In genomic region chr6:145115476-145116097, GRCm38 (mm10) we compare ENCODE assay signal across 9 mouse cellular contexts. TPM values are rescaled to one million over a fixed set of nuclear protein-coding genes. Genes with fewer than 3 reads are reported as not detected.
A peak's percentile ranks its signal among the peaks of the same experiment; 100 is the strongest.
DNase-seq lines count a peak whose midpoint lies in the region; ATAC-seq and TF ChIP-seq lines count a peak whose summit lies in the region.
"Had no signal": no experiment of that assay in that cellular context is flagged by ENCODE, and none has a peak within 500 bp of the region (broad histone marks: within the 10 kb centered on the region; RNA-seq: fewer than 3 reads in every experiment).

Gene Lrmp, plus strand, starts transcription at chr6:145115653.

- H3K4me2 ChIP-seq in forebrain, embryonic 15.5 days (replicated peaks): no peak within 1 kb of the TSS
- H3K4me2 ChIP-seq in lung, postnatal 0 days (replicated peaks; ENCODE audit: low read depth, low read length): no peak within 1 kb of the TSS
- H3K4me2 ChIP-seq: embryonic facial prominence, embryonic 13.5 days had no signal

- H3K27ac ChIP-seq in spleen, adult 2 months (ENCODE audit: insufficient read depth, low read length): peak within 1 kb of the TSS; percentile 65
- peak within 1 kb of the TSS; percentile 31 for H3K27ac ChIP-seq in forebrain, embryonic 15.5 days (replicated peaks)
- H3K27ac ChIP-seq in lung, postnatal 0 days (ENCODE audit: low read length): no peak within 1 kb of the TSS
- H3K27ac ChIP-seq: embryonic facial prominence, embryonic 13.5 days had no signal

- no peaks in the 10 kb centered on the region for H3K9me3 ChIP-seq in forebrain, embryonic 15.5 days
- H3K9me3 ChIP-seq in lung, postnatal 0 days (ENCODE audit: low read length): no peaks in the 10 kb centered on the region
- H3K9me3 ChIP-seq: embryonic facial prominence, embryonic 13.5 days had no signal

- DNase-seq in spleen, adult 2 months (ENCODE audit: low read depth in 1 of 2, low spot score in 2 of 2): peak; percentile 62 to 78
- no peak for DNase-seq in spleen, postnatal 14 days (ENCODE audit: low spot score in 2 of 2)
- DNase-seq in lung, postnatal 0 days (ENCODE audit: low spot score): peak; percentile 29
- DNase-seq in thymus, postnatal 14 days: peak; percentile 59
- no peak for DNase-seq in frontal cortex, postnatal 14 days (ENCODE audit: low spot score in 2 of 2)
- no peak for DNase-seq in right cerebral cortex, postnatal 14 days
- DNase-seq in cerebellum, postnatal 36 days: no peak

- WGBS in spleen, adult 2 months: 34% methylated on average over 6 of the region's 6 CpGs
- WGBS in forebrain, embryonic 15.5 days: 65% methylated on average over 6 of the region's 6 CpGs
- 64% methylated on average over 6 of the region's 6 CpGs for WGBS in lung, postnatal 0 days

- H3K36me3 ChIP-seq in spleen, adult 2 months (ENCODE audit: control insufficient read depth, insufficient read depth, low read length): no peaks in the 10 kb centered on the region
- H3K36me3 ChIP-seq in forebrain, embryonic 15.5 days: no peaks in the 10 kb centered on the region
- no peaks in the 10 kb centered on the region for H3K36me3 ChIP-seq in lung, postnatal 0 days (ENCODE audit: insufficient read depth, low read length)
- H3K36me3 ChIP-seq: embryonic facial prominence, embryonic 13.5 days had no signal

- H3K4me1 ChIP-seq in spleen, adult 2 months (ENCODE audit: control insufficient read depth, insufficient read depth, insufficient read length): peaks cover 4% of the 10 kb centered on the region; the same call in 1 of the 2 replicates
- H3K4me1 ChIP-seq in forebrain, embryonic 15.5 days: peaks cover 12% of the 10 kb centered on the region
- H3K4me1 ChIP-seq in lung, postnatal 0 days (ENCODE audit: insufficient read depth, low read depth, low read length): no peaks in the 10 kb centered on the region

- no peak within 1 kb of the TSS for H3K4me3 ChIP-seq in spleen, adult 2 months (ENCODE audit: extremely low read depth, insufficient read depth, insufficient read length)
- no peak within 1 kb of the TSS for H3K4me3 ChIP-seq in forebrain, embryonic 15.5 days
- no peak within 1 kb of the TSS for H3K4me3 ChIP-seq in lung, postnatal 0 days (ENCODE audit: low read depth, low read length)
- H3K4me3 ChIP-seq: embryonic facial prominence, embryonic 13.5 days had no signal

- TF ChIP-seq CTCF in spleen, adult 2 months (IDR thresholded peaks at IDR 0.05; ENCODE audit: extremely low read depth, insufficient read depth, insufficient read length, insufficient replicate concordance): no peak
- 0 out of 2 replicates have a peak, but pooled peaks have one; percentile 12 for TF ChIP-seq CTCF in lung, postnatal 0 days (IDR thresholded peaks at IDR 0.05)

- no peak for TF ChIP-seq POLR2A in spleen, adult 2 months (IDR thresholded peaks at IDR 0.05; ENCODE audit: low read depth, low read length)

- no peak for ATAC-seq in forebrain, embryonic 15.5 days (replicated peaks)
- ATAC-seq in lung, postnatal 0 days: no peak

- TF ChIP-seq EP300 in lung, postnatal 0 days (IDR thresholded peaks at IDR 0.05): no peak

- no peaks in the 10 kb centered on the region for H3K27me3 ChIP-seq in spleen, adult 2 months (ENCODE audit: control insufficient read depth, insufficient read depth, low read length)
- H3K27me3 ChIP-seq in forebrain, embryonic 15.5 days: no peaks in the 10 kb centered on the region
- H3K27me3 ChIP-seq in lung, postnatal 0 days (replicated peaks; ENCODE audit: insufficient read depth, low read length): no peaks in the 10 kb centered on the region
- H3K27me3 ChIP-seq: embryonic facial prominence, embryonic 13.5 days had no signal

- H3K9ac ChIP-seq in forebrain, embryonic 15.5 days (replicated peaks): no peak within 1 kb of the TSS
- H3K9ac ChIP-seq in lung, postnatal 0 days (replicated peaks; ENCODE audit: low read depth): no peak within 1 kb of the TSS
- H3K9ac ChIP-seq: embryonic facial prominence, embryonic 13.5 days had no signal

RNA-seq across cellular contexts. Expression of gene Lrmp, which starts in this region (rescaled TPM):
- polyA plus RNA-seq in spleen, adult 2 months (2012; rRNA removed): 120 and 145 TPM in 2 replicates
- 0.69 and 0.84 TPM in 2 replicates for polyA plus RNA-seq in forebrain, embryonic 15.5 days (2015; fragmentation: Nextera tagmentation; extraction: Ambion mirVana)
- 2.8 and 3.9 TPM in 2 replicates for polyA plus RNA-seq in lung, postnatal 0 days (2015; fragmentation: Nextera tagmentation; extraction: Ambion mirVana)

Comparison
In these comparisons a context has a peak if more than half of its experiments do, and no peak if none do; other contexts are left out.
1. RNA of gene Lrmp (polyA plus RNA-seq): 120 to 145 TPM in spleen, adult 2 months; 2.8 to 3.9 TPM in lung, postnatal 0 days and 0.69 to 0.84 TPM in forebrain, embryonic 15.5 days; every median in the first group is over 10 times any median in the second.
2. DNase-seq: peak in spleen, adult 2 months (2 of 2), lung, postnatal 0 days (single experiment) and thymus, postnatal 14 days (single experiment); none in spleen, postnatal 14 days (0 of 2), frontal cortex, postnatal 14 days (0 of 2), right cerebral cortex, postnatal 14 days (single experiment) and cerebellum, postnatal 36 days (0 of 2).